Mouse (Mus musculus): ENCODE data around the gene Elof1. TPM values are rescaled to one million over a fixed set of nuclear protein-coding genes. Genes with fewer than 3 reads are reported as not detected.
"Not testable (repeated sequence)": the region's sequence is repeated elsewhere in the genome, so short reads cannot be mapped to it uniquely, and the experiment has no call there.

Elof1 gene
- polyA plus RNA-seq, 1 experiment from 2014 or later = 190 TPM

- Histone ChIP-seq H3K27me3 (ENCODE audit: control insufficient read depth, insufficient read depth, low read length) (no peaks in the 10 kb centered on the region), H3K4me3 (ENCODE audit: low read depth, low read length) (no peak overlapping the region), H3K4me1 (ENCODE audit: control insufficient read depth, insufficient read depth, low read length) (no peaks in the 10 kb centered on the region), H3K4me2 (replicated peaks; ENCODE audit: low read depth, low read length) (no peak overlapping the region), H3K27ac (ENCODE audit: low read length) (no peak overlapping the region), H3K9ac (replicated peaks; ENCODE audit: low read depth, low read length) (no peak overlapping the region), H3K36me3 (ENCODE audit: control insufficient read depth, insufficient read depth, low read length) (no peaks in the 10 kb centered on the region), H3K9me3 (ENCODE audit: control insufficient read depth, low read depth, low read length) (no peaks in the 10 kb centered on the region)
- no peak for ATAC-seq (ENCODE audit: insufficient number of reproducible peaks, insufficient read depth, low FRiP score, low read depth)
- 83% methylated on average over 7 of the region's 7 CpGs for WGBS
Observed at GRCm38 (mm10) chr9:22089986-22090385, 27.0 kb downstream of the Elof1 start.

- no peaks in the 10 kb centered on the region for H3K27me3 ChIP-seq (ENCODE audit: control insufficient read depth, insufficient read depth, low read length)
- ATAC-seq (ENCODE audit: insufficient number of reproducible peaks, insufficient read depth, low FRiP score, low read depth) = no peak
- H3K27ac ChIP-seq (ENCODE audit: low read length) = no peak overlapping the region
- WGBS = 99% methylated on average over 7 of the region's 7 CpGs
- H3K4me2 ChIP-seq (replicated peaks; ENCODE audit: low read depth, low read length) = no peak overlapping the region
- H3K9ac ChIP-seq (replicated peaks; ENCODE audit: low read depth, low read length) = no peak overlapping the region
- H3K9me3 ChIP-seq (ENCODE audit: control insufficient read depth, low read depth, low read length) = no peaks in the 10 kb centered on the region
- H3K4me3 ChIP-seq (ENCODE audit: low read depth, low read length) = no peak overlapping the region
- H3K36me3 ChIP-seq (ENCODE audit: control insufficient read depth, insufficient read depth, low read length) = no peaks in the 10 kb centered on the region
- H3K4me1 ChIP-seq (ENCODE audit: control insufficient read depth, insufficient read depth, low read length) = no peaks in the 10 kb centered on the region
Observed at GRCm38 (mm10) chr9:22089281-22089680, 27.7 kb downstream of the Elof1 start.

- WGBS = 90% methylated on average over 2 of the region's 2 CpGs
- Histone ChIP-seq H3K9ac (replicated peaks; ENCODE audit: low read depth, low read length) (no peak overlapping the region), H3K27ac (ENCODE audit: low read length) (no peak overlapping the region), H3K4me3 (ENCODE audit: low read depth, low read length) (no peak overlapping the region), H3K27me3 (ENCODE audit: control insufficient read depth, insufficient read depth, low read length) (no peaks in the 10 kb centered on the region), H3K9me3 (ENCODE audit: control insufficient read depth, low read depth, low read length) (no peaks in the 10 kb centered on the region), H3K4me2 (replicated peaks; ENCODE audit: low read depth, low read length) (no peak overlapping the region), H3K36me3 (ENCODE audit: control insufficient read depth, insufficient read depth, low read length) (no peaks in the 10 kb centered on the region), H3K4me1 (ENCODE audit: control insufficient read depth, insufficient read depth, low read length) (no peaks in the 10 kb centered on the region)
- ATAC-seq (ENCODE audit: insufficient number of reproducible peaks, insufficient read depth, low FRiP score, low read depth) = no peak
Observed at GRCm38 (mm10) chr9:22087034-22087618, 29.8 kb downstream of the Elof1 start.

GRCm38 (mm10) chr9:22086012-22086411 is 31.0 kb downstream of the Elof1 start:
- Histone ChIP-seq H3K4me3 (ENCODE audit: low read depth, low read length) (peak overlapping the region; percentile 71), H3K27ac (ENCODE audit: low read length) (peak overlapping the region; percentile 87), H3K36me3 (ENCODE audit: control insufficient read depth, insufficient read depth, low read length) (no peaks in the 10 kb centered on the region), H3K9me3 (ENCODE audit: control insufficient read depth, low read depth, low read length) (no peaks in the 10 kb centered on the region), H3K4me1 (ENCODE audit: control insufficient read depth, insufficient read depth, low read length) (no peaks in the 10 kb centered on the region), H3K4me2 (replicated peaks; ENCODE audit: low read depth, low read length) (peak overlapping the region; percentile 70), H3K9ac (replicated peaks; ENCODE audit: low read depth, low read length) (peak overlapping the region; percentile 49), H3K27me3 (ENCODE audit: control insufficient read depth, insufficient read depth, low read length) (no peaks in the 10 kb centered on the region)
- ATAC-seq (ENCODE audit: insufficient number of reproducible peaks, insufficient read depth, low FRiP score, low read depth) = 0 out of 2 replicates have a peak, but pooled peaks have one; percentile 14
- WGBS = 49% methylated on average over 6 of the region's 6 CpGs

- Histone ChIP-seq H3K9ac (replicated peaks; ENCODE audit: low read depth, low read length) (peak within 1 kb of the TSS; percentile 49), H3K27me3 (ENCODE audit: control insufficient read depth, insufficient read depth, low read length) (no peaks in the 10 kb centered on the region), H3K4me2 (replicated peaks; ENCODE audit: low read depth, low read length) (peak within 1 kb of the TSS; percentile 70), H3K4me1 (ENCODE audit: control insufficient read depth, insufficient read depth, low read length) (no peaks in the 10 kb centered on the region), H3K36me3 (ENCODE audit: control insufficient read depth, insufficient read depth, low read length) (no peaks in the 10 kb centered on the region), H3K9me3 (ENCODE audit: control insufficient read depth, low read depth, low read length) (no peaks in the 10 kb centered on the region), H3K27ac (ENCODE audit: low read length) (peak within 1 kb of the TSS; percentile 87), H3K4me3 (ENCODE audit: low read depth, low read length) (peak within 1 kb of the TSS; percentile 71)
- under 1% methylated on average over 48 of the region's 48 CpGs for WGBS
- ATAC-seq (ENCODE audit: insufficient number of reproducible peaks, insufficient read depth, low FRiP score, low read depth) = peak; percentile 98
Observed at GRCm38 (mm10) chr9:22085022-22085834, 31.7 kb downstream of the Elof1 start, which contains the start of gene Ecsit. TSS of gene Ecsit (minus strand) at chr9:22085438.

GRCm38 (mm10) chr9:22084667-22085021 is 32.3 kb downstream of the Elof1 start:
- no peaks in the 10 kb centered on the region for H3K4me1 ChIP-seq (ENCODE audit: control insufficient read depth, insufficient read depth, low read length)
- peak overlapping the region; percentile 49 for H3K9ac ChIP-seq (replicated peaks; ENCODE audit: low read depth, low read length)
- ATAC-seq (ENCODE audit: insufficient number of reproducible peaks, insufficient read depth, low FRiP score, low read depth) = no peak
- peak overlapping the region; percentile 71 for H3K4me3 ChIP-seq (ENCODE audit: low read depth, low read length)
- H3K27me3 ChIP-seq (ENCODE audit: control insufficient read depth, insufficient read depth, low read length) = no peaks in the 10 kb centered on the region
- no peaks in the 10 kb centered on the region for H3K9me3 ChIP-seq (ENCODE audit: control insufficient read depth, low read depth, low read length)
- WGBS = 29% methylated on average over 4 of the region's 4 CpGs
- H3K36me3 ChIP-seq (ENCODE audit: control insufficient read depth, insufficient read depth, low read length) = no peaks in the 10 kb centered on the region
- H3K27ac ChIP-seq (ENCODE audit: low read length) = no peak overlapping the region; the same call in 1 of the 2 replicates
- H3K4me2 ChIP-seq (replicated peaks; ENCODE audit: low read depth, low read length) = peak overlapping the region; percentile 70

GRCm38 (mm10) chr9:22076223-22076622 is 40.7 kb downstream of the Elof1 start:
- no peak overlapping the region for H3K27ac ChIP-seq (ENCODE audit: low read length)
- H3K36me3 ChIP-seq (ENCODE audit: control insufficient read depth, insufficient read depth, low read length) = peaks cover 4% of the 10 kb centered on the region; the same call in 1 of the 2 replicates
- ATAC-seq (ENCODE audit: insufficient number of reproducible peaks, insufficient read depth, low FRiP score, low read depth) = no peak
- WGBS = 91% methylated on average over 23 of the region's 23 CpGs
- H3K4me2 ChIP-seq (replicated peaks; ENCODE audit: low read depth, low read length) = no peak overlapping the region
- no peak overlapping the region for H3K4me3 ChIP-seq (ENCODE audit: low read depth, low read length)
- no peaks in the 10 kb centered on the region for H3K9me3 ChIP-seq (ENCODE audit: control insufficient read depth, low read depth, low read length)
- H3K4me1 ChIP-seq (ENCODE audit: control insufficient read depth, insufficient read depth, low read length) = no peaks in the 10 kb centered on the region
- no peaks in the 10 kb centered on the region for H3K27me3 ChIP-seq (ENCODE audit: control insufficient read depth, insufficient read depth, low read length)
- no peak overlapping the region for H3K9ac ChIP-seq (replicated peaks; ENCODE audit: low read depth, low read length)

- not testable (repeated sequence) for H3K36me3 ChIP-seq (ENCODE audit: control insufficient read depth, insufficient read depth, low read length); H3K9ac ChIP-seq (replicated peaks; ENCODE audit: low read depth, low read length); H3K9me3 ChIP-seq (ENCODE audit: control insufficient read depth, low read depth, low read length); H3K27ac ChIP-seq (ENCODE audit: low read length); H3K4me1 ChIP-seq (ENCODE audit: control insufficient read depth, insufficient read depth, low read length); ATAC-seq (ENCODE audit: insufficient number of reproducible peaks, insufficient read depth, low FRiP score, low read depth); H3K27me3 ChIP-seq (ENCODE audit: control insufficient read depth, insufficient read depth, low read length); H3K4me3 ChIP-seq (ENCODE audit: low read depth, low read length); H3K4me2 ChIP-seq (replicated peaks; ENCODE audit: low read depth, low read length)
- 79% methylated on average over 5 of the region's 5 CpGs for WGBS
Observed at GRCm38 (mm10) chr9:22075778-22076177, 41.2 kb downstream of the Elof1 start.

Measured in stomach, embryonic 14.5 days (tissue).